Mouse (Mus musculus) hindbrain, postnatal 0 days (tissue): ENCODE results near the gene Fem1b. TPM values are rescaled to one million over a fixed set of nuclear protein-coding genes. Genes with fewer than 3 reads are reported as not detected.
"Not testable (repeated sequence)": the region's sequence is repeated elsewhere in the genome, so short reads cannot be mapped to it uniquely, and the experiment has no call there.

Experiments
- ATAC-seq: fragments of 200-750 bp; cut with Nextera tagmentation; 2 replicates; pipeline ENCODE4 v1.8.0; 2017; ENCODE audit warnings: mild to moderate bottlenecking, moderate TSS enrichment, moderate library complexity
- DNase-seq: peaks from one replicate; pipeline ENCODE4 v3.0.0-alpha.2; 2015; ENCODE audit warnings: low spot score
- H3K27ac ChIP-seq: fragments of 300-500 bp; sonication (generic); 2 replicates; pipeline ENCODE4 v1.5.1; 2014; ENCODE audit warnings: mild to moderate bottlenecking
- H3K27me3 ChIP-seq: fragments of 300-500 bp; sonication (generic); 2 replicates; pipeline ENCODE4 v1.6.1; 2014; ENCODE audit warnings: low read length, mixed read lengths; ENCODE audit not compliant: insufficient read depth
- H3K36me3 ChIP-seq: fragments of 300-500 bp; sonication (generic); 2 replicates; pipeline ENCODE4 v1.6.1; 2014; ENCODE audit warnings: low read length, mixed read lengths; ENCODE audit not compliant: insufficient read depth
- H3K4me1 ChIP-seq: fragments of 300-500 bp; sonication (generic); 2 replicates; pipeline ENCODE4 v1.6.1; 2014; ENCODE audit warnings: antibody characterized with exemption, low read length, mixed read lengths; ENCODE audit not compliant: insufficient read depth
- H3K4me2 ChIP-seq: fragments of 300-500 bp; sonication (generic); 2 replicates; pipeline ENCODE4 v1.6.1; 2014; ENCODE audit warnings: low read depth, mild to moderate bottlenecking, low read length, moderate library complexity, mixed read lengths
- H3K4me3 ChIP-seq: fragments of 300-500 bp; sonication (generic); 2 replicates; pipeline ENCODE4 v1.5.1; 2014; ENCODE audit warnings: low read length
- H3K9ac ChIP-seq: fragments of 300-500 bp; sonication (generic); replicated peaks from 2 replicates; pipeline ENCODE4 v1.6.1; 2014; ENCODE audit warnings: mild to moderate bottlenecking, low read length, moderate library complexity, mixed read lengths
- H3K9me3 ChIP-seq: fragments of 300-500 bp; sonication (generic); 2 replicates; pipeline ENCODE4 v1.6.1; 2016; ENCODE audit warnings: low read length, mixed read lengths
- CTCF ChIP-seq: IDR thresholded peaks from 2 replicates; pipeline ENCODE4 v1.5.1; 2016; ENCODE audit warnings: antibody characterized with exemption, control low read depth, low read depth
- WGBS: fragments of 180-500 bp; shearing (Covaris S2); extraction: QIAGEN DNeasy Blood & Tissue Kit; methylation state at CpG from one replicate; pipeline ENCODE4 v1.1.7; 2014; 5-methylcytosine and 5-hydroxymethylcytosine counted together
- polyA plus RNA-seq: library from polyadenylated mRNA; unstranded; fragments of >200 nt; fragmentation: Nextera tagmentation; extraction: Ambion mirVana; gene quantifications from 2 replicates; pipeline ENCODE4 v1.2.1, GENCODE M21; 2015
- total RNA-seq: library from RNA; depleted of rRNA; stranded (reverse); fragments of >200 nt; gene quantifications from 2 replicates; pipeline ENCODE4 v1.2.3, GENCODE M21; 2014; rRNA removed

Gene Fem1b
- 163 and 171 TPM in 2 replicates for total RNA-seq
- polyA plus RNA-seq, result 29.1 and 33.2 TPM in 2 replicates

DNA sequence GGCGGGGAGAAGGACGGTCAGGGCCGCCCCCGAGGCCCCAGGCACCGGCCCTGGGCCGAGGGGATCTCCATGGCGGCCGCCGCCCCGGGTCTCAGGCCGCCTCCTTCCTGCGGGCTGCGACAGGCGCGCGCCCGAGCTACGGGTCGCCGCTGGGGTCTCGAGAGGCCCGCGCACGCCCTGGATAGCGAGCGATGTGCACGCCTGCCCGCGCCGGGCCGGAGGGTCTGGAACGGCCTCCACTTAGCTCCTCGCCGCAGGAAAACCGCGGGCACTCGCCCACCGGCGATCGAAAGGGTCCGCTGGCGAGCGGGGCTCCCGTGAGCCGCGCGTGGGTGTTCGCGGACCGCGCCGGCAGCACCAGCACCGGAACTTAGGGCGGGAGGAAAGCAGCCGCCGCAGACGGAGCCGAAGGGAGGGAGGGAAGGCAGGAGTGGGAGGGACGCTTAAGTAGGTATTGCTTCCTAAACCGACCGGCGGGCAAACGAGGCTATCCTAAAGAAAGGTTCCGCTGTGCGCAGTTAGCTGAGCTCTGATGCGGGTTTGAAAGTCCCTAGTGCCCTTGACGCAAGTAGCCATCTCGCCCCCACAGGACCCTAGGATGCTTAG lies at the start of gene Fem1b:
TSS of gene Fem1b (minus strand) at position 419 of the 606 bp plus-strand sequence.
- peak within 1 kb of the TSS; percentile 93 for H3K4me3 ChIP-seq
- no peak for TF ChIP-seq CTCF
- peak within 1 kb of the TSS; percentile 98 for H3K27ac ChIP-seq
- ATAC-seq (peak; percentile 93), DNase-seq (peak; percentile 96)
- WGBS, result under 1% methylated on average over 53 of the region's 68 CpGs
- peak within 1 kb of the TSS; percentile 96 for H3K9ac ChIP-seq
- peaks cover 9% of the 10 kb centered on the region for H3K4me1 ChIP-seq
- peak within 1 kb of the TSS; percentile 69 for H3K4me2 ChIP-seq
- H3K9me3 ChIP-seq, result no peaks in the 10 kb centered on the region
- no peaks in the 10 kb centered on the region for H3K36me3 ChIP-seq
- H3K27me3 ChIP-seq, result no peaks in the 10 kb centered on the region

DNA sequence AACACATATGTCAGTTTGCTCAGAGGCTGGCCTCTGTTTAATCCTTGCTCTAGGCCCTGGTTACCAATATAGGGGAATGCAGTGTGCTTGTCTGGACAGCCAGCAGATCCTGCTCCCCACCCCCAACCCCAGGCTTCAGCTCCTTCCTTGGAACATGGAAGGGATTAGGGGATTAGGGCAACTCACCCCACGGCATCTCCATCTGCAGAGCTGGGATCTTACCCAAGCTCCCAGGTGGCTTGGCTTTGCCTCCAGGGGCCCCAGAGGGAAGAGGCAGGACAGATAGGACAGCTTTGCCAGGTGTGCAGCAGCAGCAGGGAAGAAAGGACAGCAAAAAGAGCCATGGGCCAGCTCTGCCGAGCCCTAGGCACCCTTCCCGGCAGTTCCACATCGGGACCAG lies 49.1 kb upstream of the Fem1b start:
- H3K4me2 ChIP-seq, result no peak overlapping the region
- DNase-seq, result no peak

DNA sequence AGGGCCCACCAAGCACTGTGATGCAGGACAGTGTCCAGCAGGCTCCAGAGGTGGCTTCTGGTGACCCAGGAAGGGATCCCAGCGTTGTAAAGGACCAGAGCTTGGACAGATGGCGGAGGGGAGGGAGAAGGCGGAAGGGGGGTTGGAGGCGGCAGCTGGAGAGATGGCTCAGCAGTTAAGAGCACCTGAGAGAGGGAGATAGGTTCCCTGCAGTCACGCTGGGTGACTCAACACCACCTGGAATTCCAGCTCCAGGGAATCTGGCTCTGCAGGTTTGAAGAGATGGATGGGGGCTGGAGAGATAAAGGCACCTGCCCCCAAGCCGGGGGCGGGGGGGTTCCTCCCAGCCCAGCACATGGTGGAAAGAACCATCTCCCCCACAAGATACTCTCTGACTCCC lies 48.4 kb upstream of the Fem1b start:
- ATAC-seq, DNase-seq, H3K27ac ChIP-seq, H3K9ac ChIP-seq, H3K36me3 ChIP-seq, H3K27me3 ChIP-seq, H3K4me2 ChIP-seq, H3K4me3 ChIP-seq, H3K4me1 ChIP-seq, H3K9me3 ChIP-seq: not testable (repeated sequence)
- 63% methylated on average over 6 of the region's 7 CpGs for WGBS

More for the DNA sequence above, 49.1 kb upstream of the Fem1b start:
- H3K4me1 ChIP-seq, result no peaks in the 10 kb centered on the region
- H3K9ac ChIP-seq, result no peak overlapping the region
- H3K36me3 ChIP-seq, result no peaks in the 10 kb centered on the region
- H3K9me3 ChIP-seq, result no peaks in the 10 kb centered on the region
- no peak overlapping the region for H3K4me3 ChIP-seq
- TF ChIP-seq CTCF, result no peak
- H3K27me3 ChIP-seq, result no peaks in the 10 kb centered on the region
- 64% methylated on average over 4 of the region's 4 CpGs for WGBS
- ATAC-seq, result no peak
- H3K27ac ChIP-seq, result no peak overlapping the region

DNA sequence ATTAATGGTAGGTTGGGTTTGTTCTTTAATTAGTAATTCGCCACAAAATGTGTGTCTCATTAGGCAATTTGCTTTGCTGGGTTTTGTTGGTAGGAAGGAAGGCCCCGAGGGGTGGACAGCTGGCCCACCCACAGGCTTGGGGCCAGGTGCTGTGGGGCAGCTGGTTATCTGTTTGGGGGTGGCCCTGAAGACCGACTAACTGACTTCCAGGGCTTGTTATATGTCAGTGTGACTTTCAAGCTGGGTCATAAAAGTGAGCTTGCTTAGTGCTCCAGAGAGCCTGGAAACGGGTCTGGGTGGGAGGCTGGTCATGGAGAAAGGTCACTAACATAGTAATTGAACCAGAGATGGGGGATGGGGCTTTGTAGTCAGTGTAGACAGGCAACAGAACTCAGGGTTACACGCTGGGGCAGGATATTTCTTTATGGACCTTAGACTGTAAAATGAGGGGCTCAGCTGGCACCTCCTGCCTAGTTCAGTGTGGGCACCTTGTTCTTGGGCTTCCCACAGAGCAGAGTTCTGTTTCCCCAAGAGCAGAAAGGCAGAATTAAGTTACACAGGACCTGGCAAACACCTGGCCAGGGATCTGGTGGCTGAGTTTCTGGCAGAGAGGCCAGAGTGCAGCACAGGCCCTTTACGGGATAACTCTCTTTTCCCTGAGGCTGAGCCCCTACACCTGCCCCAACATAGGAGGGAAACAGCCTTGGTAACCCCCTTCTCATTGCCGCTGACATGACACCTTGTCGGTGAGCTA lies 46.7 kb upstream of the Fem1b start:
- H3K4me2 ChIP-seq, result peak overlapping the region; percentile 23
- H3K4me3 ChIP-seq, result no peak overlapping the region
- ATAC-seq, result no peak
- H3K4me1 ChIP-seq, result no peaks in the 10 kb centered on the region
- 46% methylated on average over 8 of the region's 8 CpGs for WGBS
- DNase-seq, result peak; percentile 18
- no peaks in the 10 kb centered on the region for H3K36me3 ChIP-seq
- 0 out of 2 replicates have a peak overlapping the region, but pooled peaks have one; percentile 33 for H3K27ac ChIP-seq
- TF ChIP-seq CTCF, result no peak
- no peaks in the 10 kb centered on the region for H3K27me3 ChIP-seq
- H3K9ac ChIP-seq, result no peak overlapping the region
- H3K9me3 ChIP-seq, result no peaks in the 10 kb centered on the region

DNA sequence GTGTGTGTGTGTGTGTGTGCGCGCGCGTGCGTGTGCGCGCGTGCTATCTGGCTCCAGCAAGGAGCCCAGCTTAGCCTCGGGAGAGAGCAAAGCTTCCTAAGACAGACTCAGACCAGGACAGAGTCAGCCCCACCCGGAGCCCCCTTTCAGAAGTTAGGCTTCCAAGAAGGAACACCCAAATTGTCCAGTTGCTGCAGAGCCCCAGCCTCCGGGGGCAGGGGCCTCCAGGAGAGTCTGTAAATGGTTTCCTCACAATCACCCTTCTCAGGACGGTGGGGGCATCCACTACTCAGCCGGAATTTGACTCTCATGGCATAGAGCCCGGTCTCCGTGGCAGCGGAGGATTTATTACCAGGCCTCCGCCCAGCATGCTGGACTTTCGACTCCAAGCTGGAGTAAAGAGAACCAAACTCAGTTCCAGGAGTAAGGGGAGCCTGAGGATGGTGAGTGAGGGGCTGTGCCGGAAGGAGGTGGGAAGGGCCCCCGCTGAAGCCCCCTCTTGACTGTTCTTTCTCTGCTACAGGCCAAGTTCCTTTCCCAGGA lies 46.1 kb upstream of the Fem1b start, which contains the start of gene Calml4:
TSS of gene Calml4 (plus strand) at position 362 of the 543 bp plus-strand sequence.
- H3K27ac ChIP-seq, result 0 out of 2 replicates have a peak within 1 kb of the TSS, but pooled peaks have one; percentile 33
- H3K4me2 ChIP-seq, result peak within 1 kb of the TSS; percentile 23
- no peak within 1 kb of the TSS for H3K9ac ChIP-seq
- 45% methylated on average over 20 of the region's 20 CpGs for WGBS
- no peak within 1 kb of the TSS for H3K4me3 ChIP-seq
- DNase-seq (peak; percentile 79), ATAC-seq (peak; percentile 68)
- TF ChIP-seq CTCF, result no peak
- no peaks in the 10 kb centered on the region for H3K9me3 ChIP-seq
- H3K4me1 ChIP-seq, result no peaks in the 10 kb centered on the region
- no peaks in the 10 kb centered on the region for H3K27me3 ChIP-seq
- H3K36me3 ChIP-seq, result no peaks in the 10 kb centered on the region

DNA sequence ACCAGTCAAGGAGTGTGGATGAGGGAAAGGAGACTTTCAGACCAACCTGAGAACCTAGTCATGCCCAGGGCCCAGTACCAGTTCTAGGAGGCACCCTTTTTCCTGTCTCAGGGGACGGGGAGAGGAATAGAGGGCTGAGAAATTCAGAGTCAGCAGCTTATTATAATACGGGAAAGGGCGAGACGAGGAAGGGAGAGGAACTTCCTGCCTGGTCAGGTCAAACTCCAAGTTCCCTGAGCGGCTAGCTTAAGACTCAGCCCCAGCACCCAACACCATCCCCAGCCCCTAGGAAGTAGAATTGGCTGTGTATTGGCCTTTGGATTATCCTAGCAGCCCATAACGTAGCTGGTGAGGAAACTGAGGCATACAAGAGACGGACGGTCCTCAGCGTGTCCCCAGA lies 45.5 kb upstream of the Fem1b start:
- no peak overlapping the region for H3K4me3 ChIP-seq
- H3K4me2 ChIP-seq, result no peak overlapping the region
- H3K4me1 ChIP-seq, result no peaks in the 10 kb centered on the region
- no peak overlapping the region for H3K27ac ChIP-seq
- H3K9me3 ChIP-seq, result no peaks in the 10 kb centered on the region
- TF ChIP-seq CTCF, result no peak
- ATAC-seq (no peak), DNase-seq (no peak)
- no peaks in the 10 kb centered on the region for H3K27me3 ChIP-seq
- no peaks in the 10 kb centered on the region for H3K36me3 ChIP-seq
- H3K9ac ChIP-seq, result no peak overlapping the region
- WGBS, result 82% methylated on average over 9 of the region's 9 CpGs
